Mouse (Mus musculus): Measurements from ENCODE around the gene Tmem170. TPM values are rescaled to one million over a fixed set of nuclear protein-coding genes. Genes with fewer than 3 reads are reported as not detected.

Tmem170 gene
- 5.1 and 7.4 TPM in 2 replicates for polyA plus RNA-seq (2016; fragmentation: Nextera tagmentation; extraction: Ambion mirVana)

GRCm38 (mm10) chr8:111876355-111876948 is at the start of gene Tmem170:
Gene Tmem170, minus strand, starts transcription at chr8:111876750.
- H3K4me3 ChIP-seq, result peak within 1 kb of the TSS; percentile 84
- no peaks in the 10 kb centered on the region for H3K36me3 ChIP-seq
- DNase-seq (ENCODE audit: low spot score), result peak; percentile 99
- WGBS, result under 1% methylated on average over 51 of the region's 53 CpGs
- H3K27me3 ChIP-seq (ENCODE audit: insufficient read depth, poor library complexity, severe bottlenecking), result no peaks in the 10 kb centered on the region
- no peaks in the 10 kb centered on the region for H3K9me3 ChIP-seq
- H3K4me1 ChIP-seq, result peaks cover 11% of the 10 kb centered on the region; the same call in 1 of the 2 replicates
- peak within 1 kb of the TSS; percentile 96 for H3K27ac ChIP-seq

- H3K27me3 ChIP-seq (ENCODE audit: insufficient read depth, poor library complexity, severe bottlenecking), result no peaks in the 10 kb centered on the region
- no peak for DNase-seq (ENCODE audit: low spot score)
- H3K27ac ChIP-seq, result no peak overlapping the region
- 27% methylated on average over 7 of the region's 7 CpGs for WGBS
- no peaks in the 10 kb centered on the region for H3K9me3 ChIP-seq
- peaks cover 11% of the 10 kb centered on the region; the same call in 1 of the 2 replicates for H3K4me1 ChIP-seq
- no peak overlapping the region for H3K4me3 ChIP-seq
- H3K36me3 ChIP-seq, result no peaks in the 10 kb centered on the region
These were observed 48.4 kb upstream of the Tmem170 start for GRCm38 (mm10) chr8:111924976-111925375.

- no peak for DNase-seq (ENCODE audit: low spot score)
- WGBS, result 33% methylated on average over 10 of the region's 10 CpGs
These were observed 46.8 kb upstream of the Tmem170 start for GRCm38 (mm10) chr8:111923383-111923804.

DNA sequence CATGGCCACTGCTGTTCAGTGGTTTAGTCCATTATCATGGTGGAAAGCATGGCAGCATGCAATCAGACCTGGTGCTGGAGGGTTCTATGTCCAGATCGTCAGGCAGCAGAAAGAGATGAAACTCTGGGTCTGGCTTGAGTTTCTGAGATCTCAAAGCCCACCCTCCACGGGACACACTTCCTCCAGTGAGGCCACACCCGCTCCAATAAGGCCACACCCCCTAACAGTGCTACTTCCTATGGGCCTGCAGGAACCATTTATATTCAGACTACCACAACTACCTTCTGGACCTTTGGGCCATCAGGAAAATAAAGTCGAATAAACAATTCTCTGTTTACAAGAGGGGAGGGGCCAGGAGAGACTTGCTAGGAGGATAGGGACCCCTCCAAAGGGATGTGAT is 44.4 kb upstream of the Tmem170 start:
- H3K27me3 ChIP-seq (ENCODE audit: insufficient read depth, poor library complexity, severe bottlenecking), result no peaks in the 10 kb centered on the region
- 0 out of 2 replicates have a peak, but pooled peaks cover 6% of the 10 kb centered on the region for H3K36me3 ChIP-seq
- WGBS, result 69% methylated on average over 4 of the region's 4 CpGs
- H3K4me1 ChIP-seq, result peaks cover 11% of the 10 kb centered on the region; the same call in 1 of the 2 replicates
- H3K4me3 ChIP-seq, result no peak overlapping the region
- no peak for DNase-seq (ENCODE audit: low spot score)
- H3K9me3 ChIP-seq, result no peaks in the 10 kb centered on the region
- no peak overlapping the region for H3K27ac ChIP-seq

More at GRCm38 (mm10) chr8:111923383-111923804, 46.8 kb upstream of the Tmem170 start:
- Histone ChIP-seq H3K36me3 (0 out of 2 replicates have a peak, but pooled peaks cover 2% of the 10 kb centered on the region), H3K27me3 (ENCODE audit: insufficient read depth, poor library complexity, severe bottlenecking) (no peaks in the 10 kb centered on the region), H3K27ac (no peak overlapping the region), H3K4me3 (no peak overlapping the region), H3K4me1 (peaks cover 11% of the 10 kb centered on the region; the same call in 1 of the 2 replicates), H3K9me3 (no peaks in the 10 kb centered on the region)

DNA sequence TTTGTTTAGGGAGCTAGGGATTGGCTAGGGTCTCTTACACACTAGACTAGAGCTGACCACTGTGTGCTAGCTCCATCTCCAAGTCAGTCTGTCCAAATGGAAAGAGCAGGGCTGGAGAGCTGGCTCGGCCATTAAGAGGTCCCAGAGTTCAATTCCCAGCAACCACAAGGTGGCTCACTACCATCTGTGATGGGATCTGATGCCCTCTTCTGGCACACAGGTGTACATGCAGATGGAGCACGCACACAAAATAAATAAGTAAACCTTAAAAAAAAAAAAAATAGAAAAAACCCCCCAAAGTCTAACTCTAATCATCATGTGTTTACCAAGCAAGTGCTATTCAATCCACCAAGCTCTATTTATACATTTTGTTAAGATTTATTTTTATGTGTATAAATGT is 43.1 kb upstream of the Tmem170 start:
- Histone ChIP-seq H3K4me3 (no peak overlapping the region), H3K27me3 (ENCODE audit: insufficient read depth, poor library complexity, severe bottlenecking) (no peaks in the 10 kb centered on the region), H3K4me1 (peaks cover 3% of the 10 kb centered on the region; the same call in 1 of the 2 replicates), H3K27ac (no peak overlapping the region), H3K36me3 (0 out of 2 replicates have a peak, but pooled peaks cover 6% of the 10 kb centered on the region), H3K9me3 (no peaks in the 10 kb centered on the region)
- no peak for DNase-seq (ENCODE audit: low spot score)
- 80% methylated on average over 2 of the region's 2 CpGs for WGBS

- H3K27ac ChIP-seq, result no peak overlapping the region
- 0 out of 2 replicates have a peak, but pooled peaks cover under 1% of the 10 kb centered on the region for H3K36me3 ChIP-seq
- peaks cover 50% of the 10 kb centered on the region for H3K27me3 ChIP-seq (ENCODE audit: insufficient read depth, poor library complexity, severe bottlenecking)
- DNase-seq (ENCODE audit: low spot score), result no peak
- H3K4me1 ChIP-seq, result peaks cover 18% of the 10 kb centered on the region
- H3K9me3 ChIP-seq, result no peaks in the 10 kb centered on the region
- no peak overlapping the region for H3K4me3 ChIP-seq
- WGBS, result 43% methylated on average over 12 of the region's 12 CpGs
These were observed 36.4 kb upstream of the Tmem170 start for GRCm38 (mm10) chr8:111912860-111913432.

- WGBS, result 57% methylated on average over 7 of the region's 7 CpGs
- peaks cover 50% of the 10 kb centered on the region for H3K27me3 ChIP-seq (ENCODE audit: insufficient read depth, poor library complexity, severe bottlenecking)
These were observed 35.0 kb upstream of the Tmem170 start for GRCm38 (mm10) chr8:111911572-111911971.

GRCm38 (mm10) chr8:111909621-111910450 is 33.3 kb upstream of the Tmem170 start, which contains the start of gene Chst5:
Gene Chst5, minus strand, starts transcription at chr8:111910447.
- Histone ChIP-seq H3K9me3 (no peaks in the 10 kb centered on the region), H3K4me3 (peak within 1 kb of the TSS; percentile 62), H3K36me3 (no peaks in the 10 kb centered on the region), H3K4me1 (peaks cover 18% of the 10 kb centered on the region), H3K27ac (peak within 1 kb of the TSS; percentile 70), H3K27me3 (ENCODE audit: insufficient read depth, poor library complexity, severe bottlenecking) (peaks cover 50% of the 10 kb centered on the region)
- 8% methylated on average over 46 of the region's 47 CpGs for WGBS
- no peak for DNase-seq (ENCODE audit: low spot score)

More at GRCm38 (mm10) chr8:111911572-111911971, 35.0 kb upstream of the Tmem170 start:
- Histone ChIP-seq H3K27ac (no peak overlapping the region), H3K36me3 (no peaks in the 10 kb centered on the region), H3K4me3 (no peak overlapping the region), H3K9me3 (no peaks in the 10 kb centered on the region), H3K4me1 (peaks cover 18% of the 10 kb centered on the region)
- no peak for DNase-seq (ENCODE audit: low spot score)

DNA sequence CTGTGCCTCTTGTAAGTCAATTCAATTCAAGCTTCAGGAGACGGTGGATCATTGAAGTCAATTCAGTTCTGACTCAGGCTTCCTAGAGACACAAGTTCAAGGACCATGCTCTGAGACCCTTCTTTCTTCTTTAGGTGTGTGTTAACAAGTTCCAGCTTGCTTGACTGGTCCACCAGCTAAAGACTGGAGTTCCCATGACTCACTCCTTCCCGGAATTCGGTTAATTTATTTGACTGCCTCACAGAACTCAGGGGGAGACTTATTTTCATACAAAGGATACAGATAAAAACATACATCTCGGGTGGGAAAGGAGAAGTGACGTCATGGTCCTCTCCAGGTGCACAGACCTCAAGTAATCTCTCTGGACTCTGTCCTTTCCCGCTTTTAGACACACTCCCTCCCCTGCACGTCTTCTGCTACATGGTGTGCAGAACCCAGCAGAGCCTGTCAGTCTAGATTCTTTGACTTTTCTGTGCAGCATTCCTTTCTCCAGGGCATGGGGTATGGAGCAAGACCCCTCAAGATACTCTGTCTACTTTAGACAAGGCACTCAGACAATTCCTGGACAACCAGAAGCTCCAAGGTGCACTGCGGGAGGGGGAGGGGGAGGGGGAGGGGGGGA is 29.1 kb upstream of the Tmem170 start:
- Histone ChIP-seq H3K9me3 (no peaks in the 10 kb centered on the region), H3K4me3 (no peak overlapping the region), H3K27ac (no peak overlapping the region), H3K4me1 (peaks cover 22% of the 10 kb centered on the region), H3K27me3 (ENCODE audit: insufficient read depth, poor library complexity, severe bottlenecking) (peaks cover 17% of the 10 kb centered on the region), H3K36me3 (no peaks in the 10 kb centered on the region)
- WGBS, result 60% methylated on average over 7 of the region's 8 CpGs
- no peak for DNase-seq (ENCODE audit: low spot score)

DNA sequence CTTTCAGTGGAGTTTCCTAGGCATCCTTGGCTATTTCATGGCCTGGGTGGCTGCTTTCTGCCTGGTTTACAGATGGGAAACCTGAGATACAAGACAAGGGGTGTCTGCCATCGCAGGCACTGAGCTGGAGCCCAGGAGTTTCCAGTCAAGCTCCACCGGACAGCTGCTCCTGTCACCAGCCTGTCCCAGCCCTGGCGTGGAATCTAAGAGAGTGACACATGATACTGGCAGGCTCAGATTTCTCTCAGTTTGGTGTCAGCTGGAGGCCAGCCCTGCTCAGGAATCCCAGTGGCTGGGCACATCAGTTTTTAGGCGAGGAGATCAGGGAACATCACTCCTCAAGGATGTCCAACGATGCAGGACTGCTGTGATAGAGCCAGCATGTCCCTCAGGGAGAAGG is 25.5 kb upstream of the Tmem170 start:
- Histone ChIP-seq H3K36me3 (no peaks in the 10 kb centered on the region), H3K27me3 (ENCODE audit: insufficient read depth, poor library complexity, severe bottlenecking) (no peaks in the 10 kb centered on the region), H3K9me3 (no peaks in the 10 kb centered on the region), H3K4me3 (no peak overlapping the region), H3K27ac (no peak overlapping the region), H3K4me1 (peaks cover 14% of the 10 kb centered on the region)
- DNase-seq (ENCODE audit: low spot score), result no peak
- WGBS, result 16% methylated on average over 5 of the region's 5 CpGs

- Histone ChIP-seq H3K4me3 (no peak overlapping the region), H3K27me3 (ENCODE audit: insufficient read depth, poor library complexity, severe bottlenecking) (no peaks in the 10 kb centered on the region; the same call in 1 of the 2 replicates), H3K27ac (no peak overlapping the region), H3K9me3 (no peaks in the 10 kb centered on the region), H3K36me3 (no peaks in the 10 kb centered on the region), H3K4me1 (peaks cover 14% of the 10 kb centered on the region)
- WGBS, result 36% methylated on average over 10 of the region's 10 CpGs
- no peak for DNase-seq (ENCODE audit: low spot score)
These were observed 22.0 kb upstream of the Tmem170 start for GRCm38 (mm10) chr8:111898586-111898985.

GRCm38 (mm10) chr8:111894955-111895354 is 18.4 kb upstream of the Tmem170 start:
- DNase-seq (ENCODE audit: low spot score), result no peak
- no peak overlapping the region for H3K27ac ChIP-seq
- H3K4me3 ChIP-seq, result no peak overlapping the region
- no peaks in the 10 kb centered on the region for H3K36me3 ChIP-seq
- H3K27me3 ChIP-seq (ENCODE audit: insufficient read depth, poor library complexity, severe bottlenecking), result peaks cover 27% of the 10 kb centered on the region
- 83% methylated on average over 7 of the region's 7 CpGs for WGBS
- H3K4me1 ChIP-seq, result peaks cover 18% of the 10 kb centered on the region
- no peaks in the 10 kb centered on the region for H3K9me3 ChIP-seq

Measured in heart, embryonic 10.5 days (tissue).